Mouse (Mus musculus): ENCODE data around the gene Ppie. TPM values are rescaled to one million over a fixed set of nuclear protein-coding genes. Genes with fewer than 3 reads are reported as not detected.

Gene Ppie
- polyA plus RNA-seq, 1 experiment from 2014 or later = 65.9 TPM

DNA sequence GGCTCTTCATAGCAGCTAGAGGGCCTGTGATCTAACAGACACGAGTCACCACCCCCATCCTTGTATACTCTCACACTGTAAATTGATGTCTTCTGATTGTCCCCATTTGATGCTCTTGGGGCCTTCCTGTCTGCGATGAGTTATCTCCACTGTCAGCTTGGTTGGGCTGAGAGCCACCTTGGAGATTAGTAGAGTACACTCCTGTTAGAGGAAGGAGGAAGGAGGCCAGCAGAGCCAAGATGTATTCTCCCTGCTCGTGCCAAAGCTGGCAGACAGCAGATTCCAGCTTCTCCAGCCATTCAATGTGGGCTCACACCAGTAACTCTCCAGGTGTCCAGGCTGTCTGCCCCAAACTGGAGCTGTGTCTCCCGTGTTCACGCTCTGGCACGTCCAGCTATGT, 20.8 kb upstream of the Ppie start:
- Histone ChIP-seq H3K27ac (ENCODE audit: low read length) (no peak overlapping the region), H3K4me1 (replicated peaks; ENCODE audit: control insufficient read depth, insufficient read depth, low read length) (peaks cover 7% of the 10 kb centered on the region; the same call in 1 of the 2 replicates), H3K9ac (replicated peaks; ENCODE audit: low read depth, low read length) (no peak overlapping the region), H3K4me2 (ENCODE audit: low read length) (no peak overlapping the region), H3K36me3 (ENCODE audit: control insufficient read depth, insufficient read depth) (no peaks in the 10 kb centered on the region), H3K27me3 (replicated peaks; ENCODE audit: control insufficient read depth, insufficient read depth, low read length) (0 out of 2 replicates have a peak, but pooled peaks cover 3% of the 10 kb centered on the region), H3K9me3 (ENCODE audit: control insufficient read depth, low read length) (no peaks in the 10 kb centered on the region), H3K4me3 (replicated peaks; ENCODE audit: low read length) (no peak overlapping the region)
- no peak for ATAC-seq
- WGBS = 83% methylated on average over 6 of the region's 6 CpGs

- no peaks in the 10 kb centered on the region for H3K36me3 ChIP-seq (ENCODE audit: control insufficient read depth, insufficient read depth)
- H3K4me1 ChIP-seq (replicated peaks; ENCODE audit: control insufficient read depth, insufficient read depth, low read length) = no peaks in the 10 kb centered on the region
- H3K4me3 ChIP-seq (replicated peaks; ENCODE audit: low read length) = no peak overlapping the region
- H3K27ac ChIP-seq (ENCODE audit: low read length) = no peak overlapping the region
- H3K4me2 ChIP-seq (ENCODE audit: low read length) = no peak overlapping the region
- ATAC-seq = no peak
- no peak overlapping the region for H3K9ac ChIP-seq (replicated peaks; ENCODE audit: low read depth, low read length)
- H3K27me3 ChIP-seq (replicated peaks; ENCODE audit: control insufficient read depth, insufficient read depth, low read length) = peaks cover 2% of the 10 kb centered on the region; the same call in 1 of the 2 replicates
- H3K9me3 ChIP-seq (ENCODE audit: control insufficient read depth, low read length) = no peaks in the 10 kb centered on the region
Measured at GRCm38 (mm10) chr4:123155840-123156239, 16.1 kb upstream of the Ppie start.

GRCm38 (mm10) chr4:123155427-123155826, 15.7 kb upstream of the Ppie start:
- no peaks in the 10 kb centered on the region for H3K9me3 ChIP-seq (ENCODE audit: control insufficient read depth, low read length)
- no peak overlapping the region for H3K4me2 ChIP-seq (ENCODE audit: low read length)
- H3K4me1 ChIP-seq (replicated peaks; ENCODE audit: control insufficient read depth, insufficient read depth, low read length) = no peaks in the 10 kb centered on the region
- H3K27ac ChIP-seq (ENCODE audit: low read length) = no peak overlapping the region
- no peaks in the 10 kb centered on the region for H3K36me3 ChIP-seq (ENCODE audit: control insufficient read depth, insufficient read depth)
- H3K27me3 ChIP-seq (replicated peaks; ENCODE audit: control insufficient read depth, insufficient read depth, low read length) = peaks cover 2% of the 10 kb centered on the region; the same call in 1 of the 2 replicates
- no peak overlapping the region for H3K9ac ChIP-seq (replicated peaks; ENCODE audit: low read depth, low read length)
- WGBS = 72% methylated on average over 2 of the region's 2 CpGs
- no peak for ATAC-seq
- H3K4me3 ChIP-seq (replicated peaks; ENCODE audit: low read length) = no peak overlapping the region

- no peak overlapping the region for H3K4me2 ChIP-seq (ENCODE audit: low read length)
- H3K4me1 ChIP-seq (replicated peaks; ENCODE audit: control insufficient read depth, insufficient read depth, low read length) = no peaks in the 10 kb centered on the region
- no peaks in the 10 kb centered on the region for H3K36me3 ChIP-seq (ENCODE audit: control insufficient read depth, insufficient read depth)
- no peak overlapping the region for H3K9ac ChIP-seq (replicated peaks; ENCODE audit: low read depth, low read length)
- no peak overlapping the region for H3K4me3 ChIP-seq (replicated peaks; ENCODE audit: low read length)
- H3K27me3 ChIP-seq (replicated peaks; ENCODE audit: control insufficient read depth, insufficient read depth, low read length) = peaks cover 2% of the 10 kb centered on the region; the same call in 1 of the 2 replicates
- no peak overlapping the region for H3K27ac ChIP-seq (ENCODE audit: low read length)
- WGBS = 20% methylated on average over 4 of the region's 4 CpGs
- H3K9me3 ChIP-seq (ENCODE audit: control insufficient read depth, low read length) = no peaks in the 10 kb centered on the region
- no peak for ATAC-seq
Measured at GRCm38 (mm10) chr4:123155004-123155403, 15.3 kb upstream of the Ppie start.

DNA sequence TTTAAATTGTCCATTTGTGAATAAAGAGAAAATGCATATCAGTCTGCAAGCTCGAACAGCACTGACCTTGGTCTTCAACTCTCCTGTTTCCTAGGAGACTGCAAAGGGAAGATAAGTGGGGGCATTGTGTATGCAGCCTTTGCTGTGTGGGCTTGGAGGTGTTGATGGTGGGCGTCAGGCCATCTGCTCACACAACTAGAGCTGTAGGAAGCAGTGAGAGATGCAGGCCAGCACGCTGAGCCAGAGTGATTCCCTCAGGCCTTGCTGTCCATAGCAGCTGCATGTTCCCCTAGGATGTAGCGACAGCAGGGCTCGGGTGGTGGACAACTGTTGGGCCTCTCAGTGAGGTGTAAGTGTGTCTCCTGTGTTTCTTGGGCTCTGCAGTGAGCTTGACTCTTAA, 13.2 kb upstream of the Ppie start:
- ATAC-seq = no peak

DNA sequence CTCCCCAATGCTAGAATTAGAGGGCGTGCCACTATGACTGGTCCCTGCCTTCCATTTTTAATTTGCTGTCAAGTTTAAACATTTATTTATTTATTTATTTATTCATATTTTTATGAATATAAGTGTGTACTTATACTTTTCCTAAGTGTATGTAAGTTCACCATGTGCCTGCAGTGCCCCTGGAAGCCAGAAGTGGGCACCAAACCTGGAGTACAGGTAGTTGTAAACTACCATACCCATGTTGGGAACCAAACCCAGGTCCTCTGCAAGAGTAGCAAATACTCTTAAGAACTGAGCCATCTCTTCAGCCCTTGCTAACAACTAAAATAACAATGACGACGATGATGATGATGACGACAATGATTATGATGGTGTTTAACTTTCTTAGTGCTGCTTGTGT, 12.3 kb upstream of the Ppie start:
- Histone ChIP-seq H3K36me3 (ENCODE audit: control insufficient read depth, insufficient read depth) (no peaks in the 10 kb centered on the region), H3K27me3 (replicated peaks; ENCODE audit: control insufficient read depth, insufficient read depth, low read length) (peaks cover 2% of the 10 kb centered on the region; the same call in 1 of the 2 replicates), H3K9me3 (ENCODE audit: control insufficient read depth, low read length) (no peaks in the 10 kb centered on the region), H3K4me2 (ENCODE audit: low read length) (no peak overlapping the region), H3K9ac (replicated peaks; ENCODE audit: low read depth, low read length) (no peak overlapping the region), H3K27ac (ENCODE audit: low read length) (no peak overlapping the region), H3K4me3 (replicated peaks; ENCODE audit: low read length) (no peak overlapping the region), H3K4me1 (replicated peaks; ENCODE audit: control insufficient read depth, insufficient read depth, low read length) (no peaks in the 10 kb centered on the region)
- WGBS = 82% methylated on average over 4 of the region's 4 CpGs
- no peak for ATAC-seq

More for the DNA sequence above, 13.2 kb upstream of the Ppie start:
- Histone ChIP-seq H3K4me3 (replicated peaks; ENCODE audit: low read length) (no peak overlapping the region), H3K36me3 (ENCODE audit: control insufficient read depth, insufficient read depth) (no peaks in the 10 kb centered on the region), H3K27ac (ENCODE audit: low read length) (no peak overlapping the region), H3K9me3 (ENCODE audit: control insufficient read depth, low read length) (no peaks in the 10 kb centered on the region), H3K4me1 (replicated peaks; ENCODE audit: control insufficient read depth, insufficient read depth, low read length) (no peaks in the 10 kb centered on the region), H3K27me3 (replicated peaks; ENCODE audit: control insufficient read depth, insufficient read depth, low read length) (peaks cover 2% of the 10 kb centered on the region; the same call in 1 of the 2 replicates), H3K4me2 (ENCODE audit: low read length) (no peak overlapping the region), H3K9ac (replicated peaks; ENCODE audit: low read depth, low read length) (no peak overlapping the region)
- WGBS = 49% methylated on average over 5 of the region's 5 CpGs

- 78% methylated on average over 5 of the region's 5 CpGs for WGBS
- no peaks in the 10 kb centered on the region for H3K36me3 ChIP-seq (ENCODE audit: control insufficient read depth, insufficient read depth)
- ATAC-seq = no peak
- H3K4me2 ChIP-seq (ENCODE audit: low read length) = no peak overlapping the region
- peaks cover 11% of the 10 kb centered on the region; the same call in 1 of the 2 replicates for H3K27me3 ChIP-seq (replicated peaks; ENCODE audit: control insufficient read depth, insufficient read depth, low read length)
- H3K27ac ChIP-seq (ENCODE audit: low read length) = no peak overlapping the region
- no peak overlapping the region for H3K9ac ChIP-seq (replicated peaks; ENCODE audit: low read depth, low read length)
- H3K9me3 ChIP-seq (ENCODE audit: control insufficient read depth, low read length) = no peaks in the 10 kb centered on the region
- no peaks in the 10 kb centered on the region for H3K4me1 ChIP-seq (replicated peaks; ENCODE audit: control insufficient read depth, insufficient read depth, low read length)
- no peak overlapping the region for H3K4me3 ChIP-seq (replicated peaks; ENCODE audit: low read length)
Measured at GRCm38 (mm10) chr4:123147446-123148150, 7.8 kb upstream of the Ppie start.

- no peak overlapping the region for H3K4me2 ChIP-seq (ENCODE audit: low read length)
Measured at GRCm38 (mm10) chr4:123137551-123137950, 2.2 kb downstream of the Ppie start.

DNA sequence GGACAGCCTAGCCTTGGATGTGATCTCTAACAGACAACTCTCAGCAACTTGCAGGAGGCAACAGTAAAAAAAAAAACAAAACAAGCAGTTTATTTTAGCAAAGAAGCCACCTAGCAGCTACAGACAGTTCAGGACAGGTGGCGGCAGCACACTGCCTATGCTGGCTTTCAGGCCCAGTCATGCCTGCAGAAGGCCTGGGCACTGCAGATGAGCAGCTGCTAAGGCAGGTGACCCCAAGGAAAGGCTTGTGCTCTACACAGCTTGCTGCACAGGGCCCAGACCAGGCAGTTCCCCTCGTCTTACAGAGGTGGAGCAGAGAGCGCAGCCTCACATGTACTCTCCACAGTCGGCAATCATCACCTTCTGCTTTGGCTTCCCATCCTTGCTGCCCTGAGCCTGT, 12.7 kb downstream of the Ppie start:
- H3K9ac ChIP-seq (replicated peaks; ENCODE audit: low read depth, low read length) = no peak overlapping the region
- no peak overlapping the region for H3K27ac ChIP-seq (ENCODE audit: low read length)
- peaks cover 24% of the 10 kb centered on the region for H3K36me3 ChIP-seq (ENCODE audit: control insufficient read depth, insufficient read depth)
- no peaks in the 10 kb centered on the region for H3K4me1 ChIP-seq (replicated peaks; ENCODE audit: control insufficient read depth, insufficient read depth, low read length)
- H3K27me3 ChIP-seq (replicated peaks; ENCODE audit: control insufficient read depth, insufficient read depth, low read length) = no peaks in the 10 kb centered on the region
- no peak for ATAC-seq
- 87% methylated on average over 4 of the region's 4 CpGs for WGBS
- no peak overlapping the region for H3K4me3 ChIP-seq (replicated peaks; ENCODE audit: low read length)
- H3K9me3 ChIP-seq (ENCODE audit: control insufficient read depth, low read length) = no peaks in the 10 kb centered on the region
- no peak overlapping the region for H3K4me2 ChIP-seq (ENCODE audit: low read length)

More at GRCm38 (mm10) chr4:123137551-123137950, 2.2 kb downstream of the Ppie start:
- Histone ChIP-seq H3K27me3 (replicated peaks; ENCODE audit: control insufficient read depth, insufficient read depth, low read length) (peaks cover 4% of the 10 kb centered on the region; the same call in 1 of the 2 replicates), H3K4me3 (replicated peaks; ENCODE audit: low read length) (no peak overlapping the region), H3K9ac (replicated peaks; ENCODE audit: low read depth, low read length) (no peak overlapping the region), H3K27ac (ENCODE audit: low read length) (no peak overlapping the region), H3K4me1 (replicated peaks; ENCODE audit: control insufficient read depth, insufficient read depth, low read length) (peaks cover 14% of the 10 kb centered on the region), H3K36me3 (ENCODE audit: control insufficient read depth, insufficient read depth) (peaks cover 12% of the 10 kb centered on the region; the same call in 1 of the 2 replicates), H3K9me3 (ENCODE audit: control insufficient read depth, low read length) (no peaks in the 10 kb centered on the region)
- no peak for ATAC-seq
- WGBS = 84% methylated on average over 3 of the region's 3 CpGs

All from forebrain, embryonic 16.5 days (tissue).